Mouse (Mus musculus) stomach, embryonic 15.5 days (tissue): ENCODE results near the gene Hmox2. TPM values are rescaled to one million over a fixed set of nuclear protein-coding genes. Genes with fewer than 3 reads are reported as not detected.

Experiments used
- ATAC-seq: fragments of 200-750 bp; cut with Nextera tagmentation; 2 replicates; pipeline ENCODE4 v1.8.0; 2017; ENCODE audit warnings: low read depth, moderate number of reproducible peaks, moderate TSS enrichment; ENCODE audit not compliant: insufficient read depth, low FRiP score
- H3K27ac ChIP-seq: fragments of 300-500 bp; sonication (generic); 2 replicates; pipeline ENCODE4 v1.5.1; 2015; ENCODE audit warnings: mild to moderate bottlenecking, inconsistent platforms
- H3K27me3 ChIP-seq: fragments of 300-500 bp; sonication (generic); replicated peaks from 2 replicates; pipeline ENCODE4 v1.6.1; 2015; ENCODE audit warnings: inconsistent platforms
- H3K36me3 ChIP-seq: fragments of 300-500 bp; sonication (generic); 2 replicates; pipeline ENCODE4 v1.6.1; 2015; ENCODE audit warnings: inconsistent platforms
- H3K4me1 ChIP-seq: fragments of 300-500 bp; sonication (generic); 2 replicates; pipeline ENCODE4 v1.6.1; 2015; ENCODE audit warnings: inconsistent platforms
- H3K4me2 ChIP-seq: fragments of 300-500 bp; sonication (generic); 2 replicates; pipeline ENCODE4 v1.6.1; 2015; ENCODE audit warnings: mild to moderate bottlenecking, inconsistent platforms
- H3K4me3 ChIP-seq: fragments of 300-500 bp; sonication (generic); replicated peaks from 2 replicates; pipeline ENCODE4 v1.5.1; 2015; ENCODE audit warnings: inconsistent platforms
- H3K9ac ChIP-seq: fragments of 300-500 bp; sonication (generic); 2 replicates; pipeline ENCODE4 v1.6.1; 2015; ENCODE audit warnings: inconsistent platforms
- H3K9me3 ChIP-seq: fragments of 300-500 bp; sonication (generic); 2 replicates; pipeline ENCODE4 v1.6.1; 2016; ENCODE audit warnings: inconsistent platforms
- WGBS: fragments of 180-500 bp; shearing (Covaris S2); methylation state at CpG from one replicate; pipeline ENCODE4 v1.1.7; 2015; 5-methylcytosine and 5-hydroxymethylcytosine counted together
- polyA plus RNA-seq: library from polyadenylated mRNA; unstranded; fragments of >200 nt; fragmentation: Nextera tagmentation; extraction: Ambion mirVana; gene quantifications from 2 replicates; pipeline ENCODE4 v1.2.1, GENCODE M21; 2015

The Hmox2 gene
- polyA plus RNA-seq, 1 experiment from 2014 or later, result 86.1 TPM

DNA sequence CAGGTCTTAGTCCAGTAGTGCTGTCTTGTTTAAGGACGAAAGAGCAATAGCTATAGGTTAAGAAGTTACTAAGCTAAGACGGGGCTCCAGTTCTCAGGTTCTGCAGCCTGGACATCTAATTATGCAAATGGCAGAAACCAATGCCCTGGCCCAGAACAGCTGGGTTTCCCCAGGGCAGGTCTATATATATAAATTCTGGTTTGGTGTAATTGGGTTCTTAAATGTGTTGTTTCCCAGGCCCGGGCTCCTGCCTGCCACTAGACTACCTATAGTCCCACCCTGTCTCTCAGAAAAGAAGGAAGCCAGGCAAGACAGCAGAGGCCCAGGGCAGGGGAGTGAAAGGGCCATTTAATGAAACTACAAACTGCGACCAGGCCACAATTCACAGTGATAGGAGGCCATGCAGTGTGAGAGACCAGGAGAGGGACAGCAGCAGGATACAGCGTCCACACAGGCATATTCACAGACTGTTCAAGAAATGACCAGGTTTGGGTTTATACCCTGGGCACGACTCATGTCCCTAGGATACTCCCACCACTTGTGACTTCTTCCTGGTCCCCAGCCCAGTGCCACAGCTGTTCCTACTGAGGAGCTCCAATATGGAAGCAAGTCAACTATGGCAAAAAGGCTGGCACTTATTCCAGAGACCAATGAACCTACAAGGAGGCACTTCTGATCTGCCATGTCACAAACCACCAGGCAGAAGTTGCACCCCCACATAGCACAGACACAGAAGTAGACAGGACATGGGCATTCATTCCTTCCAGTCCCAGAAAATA, 41.0 kb downstream of the Hmox2 start:
- WGBS, result 82% methylated on average over 6 of the region's 6 CpGs
- H3K27me3 ChIP-seq, result no peaks in the 10 kb centered on the region
- H3K36me3 ChIP-seq, result peaks cover 55% of the 10 kb centered on the region

DNA sequence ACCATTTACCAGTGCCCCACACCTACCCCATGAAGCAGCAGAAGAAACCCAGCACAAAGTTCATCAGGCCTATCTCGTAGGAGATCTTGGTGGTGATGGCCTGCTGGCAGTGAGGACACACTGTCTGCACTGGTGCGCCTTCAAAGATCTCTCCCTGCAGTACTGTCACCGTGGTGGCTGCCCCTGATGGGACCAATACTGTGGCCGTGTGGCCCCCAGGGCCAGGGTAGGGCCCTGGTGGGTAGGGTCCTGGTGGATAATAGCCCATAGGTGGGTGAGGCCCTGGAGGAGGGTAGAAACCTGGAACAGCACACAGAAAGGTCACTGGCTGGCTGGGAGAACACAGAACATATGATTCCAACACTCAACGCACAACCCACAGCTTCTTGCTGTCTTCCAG, 42.6 kb downstream of the Hmox2 start:
- Histone ChIP-seq H3K4me2 (no peak overlapping the region), H3K27me3 (no peaks in the 10 kb centered on the region), H3K9me3 (no peaks in the 10 kb centered on the region), H3K4me1 (peaks cover 4% of the 10 kb centered on the region; the same call in 1 of the 2 replicates), H3K4me3 (no peak overlapping the region), H3K36me3 (peaks cover 55% of the 10 kb centered on the region), H3K27ac (no peak overlapping the region), H3K9ac (no peak overlapping the region)
- WGBS, result 83% methylated on average over 5 of the region's 5 CpGs
- no peak for ATAC-seq

More for the DNA sequence above, 41.0 kb downstream of the Hmox2 start:
- H3K4me1 ChIP-seq, result no peaks in the 10 kb centered on the region; the same call in 1 of the 2 replicates
- ATAC-seq, result no peak
- no peak overlapping the region for H3K9ac ChIP-seq
- H3K4me2 ChIP-seq, result no peak overlapping the region
- no peak overlapping the region for H3K27ac ChIP-seq
- H3K4me3 ChIP-seq, result no peak overlapping the region
- H3K9me3 ChIP-seq, result no peaks in the 10 kb centered on the region

DNA sequence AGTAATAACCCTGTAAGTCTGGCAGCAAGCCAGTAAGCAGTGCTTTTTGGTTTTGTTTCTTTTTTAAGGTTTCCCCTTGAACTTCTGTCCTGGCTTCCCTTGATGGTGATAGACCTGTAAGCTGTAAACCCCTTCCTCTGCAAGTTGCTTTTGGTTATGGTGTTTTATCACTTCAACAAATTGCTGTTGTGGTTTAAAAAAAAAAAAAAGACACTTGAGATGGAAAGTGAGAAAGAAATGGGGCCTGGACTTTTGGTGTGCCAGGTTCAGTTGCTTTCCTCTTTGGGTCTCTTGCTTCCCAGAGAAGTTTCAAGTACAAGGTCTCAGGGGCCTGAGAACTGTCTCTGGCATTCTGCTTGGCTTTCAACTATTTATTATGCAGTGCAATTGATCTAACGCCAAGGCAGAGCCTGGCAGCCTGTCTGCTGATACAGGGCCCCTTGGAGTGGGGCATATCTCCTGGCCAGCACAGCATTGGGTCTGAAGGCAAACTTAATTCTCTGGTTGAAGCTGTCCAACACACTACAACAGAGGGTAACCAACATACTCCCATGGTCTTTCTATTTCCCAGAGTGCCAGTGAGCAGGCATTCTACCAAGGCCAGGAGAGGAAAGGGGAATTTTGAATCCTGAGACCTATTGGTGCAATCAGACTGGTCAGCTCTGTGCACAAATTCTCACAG, 47.3 kb downstream of the Hmox2 start:
- Histone ChIP-seq H3K9me3 (no peaks in the 10 kb centered on the region), H3K4me3 (no peak overlapping the region)

DNA sequence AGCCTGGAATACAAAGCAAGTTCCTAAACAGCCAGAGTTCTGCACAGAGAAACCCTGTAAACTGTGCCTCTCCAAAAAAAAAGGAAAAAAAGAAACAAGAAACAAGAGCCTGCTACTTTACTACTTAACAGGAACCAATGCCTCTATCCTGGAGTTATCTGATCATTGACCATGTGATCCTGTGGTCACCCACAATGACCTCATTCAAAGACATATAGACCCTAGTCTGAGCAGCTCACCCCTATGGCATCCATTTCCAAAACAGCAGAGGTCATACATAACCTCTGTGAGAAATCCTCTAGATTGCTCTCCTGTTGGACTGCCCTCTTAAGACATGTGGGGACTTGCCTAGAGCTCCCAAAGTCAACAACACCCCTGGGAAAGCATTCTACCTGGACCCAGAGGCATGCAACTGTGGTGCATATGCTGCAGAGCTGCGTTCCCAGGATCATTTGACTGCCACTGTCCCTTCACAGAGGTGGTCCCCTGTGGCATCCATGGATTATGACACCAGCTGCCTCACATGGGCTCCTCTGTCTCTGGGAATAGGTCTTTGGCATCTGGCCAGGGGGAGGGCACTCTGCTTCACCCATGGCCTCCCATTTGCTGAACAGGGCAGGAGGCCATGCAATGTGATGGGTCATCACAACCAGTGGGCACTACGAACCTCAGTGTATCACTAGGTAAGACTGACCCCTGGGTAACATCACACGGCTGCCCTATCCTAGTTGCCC, 51.2 kb downstream of the Hmox2 start:
- no peak overlapping the region for H3K9ac ChIP-seq
- no peaks in the 10 kb centered on the region for H3K27me3 ChIP-seq
- no peak overlapping the region for H3K4me3 ChIP-seq
- H3K27ac ChIP-seq, result peak overlapping the region; percentile 26; the same call in 1 of the 2 replicates
- H3K9me3 ChIP-seq, result no peaks in the 10 kb centered on the region
- ATAC-seq, result peak; percentile 13; the same call in 1 of the 2 replicates
- H3K36me3 ChIP-seq, result 0 out of 2 replicates have a peak, but pooled peaks cover under 1% of the 10 kb centered on the region
- peaks cover 19% of the 10 kb centered on the region for H3K4me1 ChIP-seq
- no peak overlapping the region for H3K4me2 ChIP-seq
- WGBS, result 90% methylated on average over 3 of the region's 3 CpGs

More for the DNA sequence above, 47.3 kb downstream of the Hmox2 start:
- H3K4me1 ChIP-seq, result peaks cover 14% of the 10 kb centered on the region
- H3K27ac ChIP-seq, result no peak overlapping the region
- no peaks in the 10 kb centered on the region for H3K27me3 ChIP-seq
- no peak overlapping the region for H3K9ac ChIP-seq
- no peak overlapping the region for H3K4me2 ChIP-seq
- peaks cover 22% of the 10 kb centered on the region for H3K36me3 ChIP-seq
- 49% methylated on average over 1 of the region's 1 CpGs for WGBS
- no peak for ATAC-seq

DNA sequence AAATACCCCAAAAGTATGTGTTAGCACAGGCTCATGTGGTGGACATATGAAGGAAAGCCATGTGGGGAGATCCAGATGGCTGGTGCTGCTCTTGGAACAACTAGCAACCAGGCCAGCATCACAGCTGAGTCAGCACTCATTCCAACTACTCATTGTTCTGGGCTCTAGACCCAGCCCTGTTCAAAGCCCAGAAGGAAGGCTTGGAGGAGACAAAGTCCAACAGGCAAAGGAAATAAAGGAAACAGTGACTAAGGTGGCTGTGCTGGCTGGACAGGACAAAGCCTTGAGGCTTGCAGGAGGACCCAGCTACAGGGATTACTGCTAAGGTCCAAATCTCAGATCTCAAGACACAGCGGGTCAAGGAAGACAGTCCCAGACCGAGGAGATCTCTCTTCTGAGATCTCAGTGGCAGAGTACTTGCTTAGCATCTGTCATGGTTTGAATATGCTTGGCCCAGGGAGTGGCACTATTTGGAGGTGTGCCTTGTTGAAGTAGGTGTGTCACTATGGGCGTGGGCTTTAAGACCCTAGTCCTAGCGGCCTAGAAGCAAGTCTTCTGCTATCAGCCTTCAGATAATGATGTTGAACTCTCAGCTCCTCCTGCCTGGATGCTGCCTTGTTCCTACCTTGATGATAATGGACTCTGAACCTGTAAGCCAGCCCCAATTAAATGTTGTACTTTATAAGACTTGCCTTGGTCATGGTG, 51.9 kb downstream of the Hmox2 start:
- Histone ChIP-seq H3K4me1 (peaks cover 18% of the 10 kb centered on the region), H3K27ac (peak overlapping the region; percentile 26; the same call in 1 of the 2 replicates)
- ATAC-seq, result peak; percentile 77

DNA sequence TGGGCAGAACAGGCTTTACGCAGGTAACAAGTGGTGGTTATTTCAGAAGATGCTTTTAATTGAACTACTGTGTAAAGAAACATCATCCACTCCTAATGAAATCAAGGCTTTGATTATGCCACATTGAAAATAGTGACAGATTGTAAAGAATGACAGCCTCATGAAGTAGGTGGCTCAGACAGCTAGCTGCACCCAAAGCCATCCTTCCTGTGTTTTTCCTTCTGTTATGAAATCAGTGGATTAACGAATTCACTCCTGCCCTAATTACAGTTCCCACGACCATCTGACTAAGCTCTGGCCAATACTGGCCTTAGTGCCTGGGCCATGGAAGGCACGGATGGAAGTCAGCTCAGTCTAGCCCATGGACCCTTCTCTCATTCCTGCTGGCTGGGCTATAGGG, 52.8 kb downstream of the Hmox2 start:
- H3K27me3 ChIP-seq, result no peaks in the 10 kb centered on the region
- no peak overlapping the region for H3K9ac ChIP-seq
- H3K9me3 ChIP-seq, result no peaks in the 10 kb centered on the region
- WGBS, result 93% methylated on average over 4 of the region's 4 CpGs
- H3K27ac ChIP-seq, result no peak overlapping the region
- H3K36me3 ChIP-seq, result peaks cover 3% of the 10 kb centered on the region; the same call in 1 of the 2 replicates
- no peak for ATAC-seq
- H3K4me1 ChIP-seq, result peaks cover 15% of the 10 kb centered on the region
- H3K4me2 ChIP-seq, result no peak overlapping the region
- no peak overlapping the region for H3K4me3 ChIP-seq

More for the DNA sequence above, 51.9 kb downstream of the Hmox2 start:
- no peak overlapping the region for H3K9ac ChIP-seq
- WGBS, result 79% methylated on average over 4 of the region's 4 CpGs
- H3K9me3 ChIP-seq, result no peaks in the 10 kb centered on the region
- no peak overlapping the region for H3K4me3 ChIP-seq
- no peaks in the 10 kb centered on the region for H3K36me3 ChIP-seq
- no peaks in the 10 kb centered on the region for H3K27me3 ChIP-seq
- H3K4me2 ChIP-seq, result no peak overlapping the region

DNA sequence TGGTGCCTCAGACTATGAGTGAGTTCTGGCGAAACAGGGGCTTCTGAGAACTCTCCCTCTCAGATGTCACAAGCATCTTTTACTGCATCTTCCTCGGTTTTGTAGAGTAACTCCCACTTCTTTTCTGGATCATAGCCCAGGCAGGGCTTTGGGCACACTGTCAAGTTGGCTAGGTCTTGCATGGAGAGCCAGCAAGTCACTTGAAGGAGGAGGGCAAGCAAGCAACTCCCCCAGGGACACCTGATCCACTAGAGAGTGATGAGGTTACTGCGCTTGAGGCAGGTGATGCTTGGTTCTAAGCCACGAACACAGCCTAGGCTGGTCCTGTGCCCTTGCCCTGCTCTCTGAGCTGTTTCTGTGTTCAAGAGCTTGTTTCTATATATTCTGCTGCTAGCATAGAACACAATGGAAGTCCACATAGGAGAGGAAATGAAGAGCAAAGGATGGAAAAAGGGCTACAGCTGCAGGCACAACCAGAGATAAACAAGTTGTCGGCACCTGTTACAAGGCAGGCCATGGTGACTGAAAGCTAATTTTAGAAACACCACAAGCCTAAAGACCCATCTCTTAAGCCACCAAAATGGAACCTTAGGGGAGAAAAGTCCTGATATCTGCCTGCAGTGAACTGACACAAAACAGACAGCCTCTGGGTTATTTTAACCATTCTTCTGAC, 55.5 kb downstream of the Hmox2 start:
- no peak for ATAC-seq
- peaks cover 21% of the 10 kb centered on the region for H3K4me1 ChIP-seq
- peaks cover 3% of the 10 kb centered on the region; the same call in 1 of the 2 replicates for H3K36me3 ChIP-seq
- no peak overlapping the region for H3K4me2 ChIP-seq
- H3K27me3 ChIP-seq, result no peaks in the 10 kb centered on the region
- H3K9me3 ChIP-seq, result no peaks in the 10 kb centered on the region
- no peak overlapping the region for H3K9ac ChIP-seq
- no peak overlapping the region for H3K27ac ChIP-seq
- 67% methylated on average over 5 of the region's 5 CpGs for WGBS
- no peak overlapping the region for H3K4me3 ChIP-seq

DNA sequence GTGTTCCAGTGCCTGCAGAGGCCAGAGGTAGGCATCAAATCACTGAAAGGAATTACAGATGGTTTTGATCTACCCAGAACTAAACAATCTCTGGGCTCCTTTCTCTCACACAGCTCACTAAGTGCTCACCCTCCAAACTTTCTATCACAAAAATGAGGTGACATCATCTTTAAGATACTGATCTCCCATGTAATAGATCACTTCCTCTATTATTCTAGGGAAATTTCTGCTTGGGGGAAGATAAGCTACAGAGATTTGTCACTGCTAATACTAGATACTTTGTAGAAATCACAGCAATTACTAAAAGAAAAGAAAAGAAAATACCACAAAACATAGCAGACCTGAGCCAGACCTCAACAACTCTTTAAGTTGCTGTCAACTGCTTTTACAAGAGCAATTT, 56.4 kb downstream of the Hmox2 start:
- no peaks in the 10 kb centered on the region for H3K9me3 ChIP-seq
- peaks cover 23% of the 10 kb centered on the region for H3K4me1 ChIP-seq
- H3K36me3 ChIP-seq, result peaks cover 3% of the 10 kb centered on the region; the same call in 1 of the 2 replicates
- no peak for ATAC-seq
- H3K9ac ChIP-seq, result no peak overlapping the region
- H3K4me3 ChIP-seq, result no peak overlapping the region
- no peaks in the 10 kb centered on the region for H3K27me3 ChIP-seq
- no peak overlapping the region for H3K4me2 ChIP-seq
- H3K27ac ChIP-seq, result no peak overlapping the region

DNA sequence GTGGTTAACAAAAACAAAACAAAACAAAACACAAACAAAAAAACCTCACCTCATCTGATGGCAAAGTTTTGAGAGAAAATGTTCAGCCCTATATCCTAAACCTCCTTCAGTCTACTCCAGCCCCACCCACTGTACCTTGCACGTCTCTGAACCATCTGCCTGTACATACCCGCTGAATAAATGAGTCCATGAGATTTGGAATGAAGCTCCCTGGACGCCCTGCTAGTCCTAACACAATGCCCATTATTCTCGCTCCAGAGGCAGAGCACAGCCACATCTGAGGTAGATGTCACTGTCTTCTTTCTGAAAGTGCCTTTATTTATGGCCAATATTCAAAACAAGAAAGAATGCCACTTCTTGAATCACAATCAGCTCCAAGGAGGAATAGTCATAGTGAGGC, 59.5 kb downstream of the Hmox2 start:
- 53% methylated on average over 4 of the region's 4 CpGs for WGBS

DNA sequence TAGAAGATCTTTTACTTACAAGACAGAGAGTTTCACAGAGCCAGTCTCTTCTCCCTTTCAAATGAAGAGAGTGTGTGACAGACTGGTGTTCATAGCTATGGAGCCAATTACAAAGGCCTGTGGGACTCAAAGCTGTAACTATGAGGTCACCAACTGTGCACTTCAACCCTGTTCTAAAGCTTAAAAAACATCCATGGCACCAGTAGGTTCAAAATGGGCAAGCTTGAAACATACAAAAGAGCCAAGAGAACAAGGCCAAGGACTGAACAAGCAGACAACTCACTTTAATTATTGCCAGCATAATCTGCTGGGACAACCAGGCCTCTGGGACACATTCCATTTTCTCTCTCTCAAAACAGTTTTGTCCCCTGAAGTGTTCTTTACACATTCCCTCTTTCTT, 62.0 kb downstream of the Hmox2 start:
- Histone ChIP-seq H3K4me1 (peaks cover 26% of the 10 kb centered on the region), H3K27me3 (no peaks in the 10 kb centered on the region), H3K9me3 (no peaks in the 10 kb centered on the region), H3K36me3 (peaks cover 3% of the 10 kb centered on the region; the same call in 1 of the 2 replicates), H3K9ac (no peak overlapping the region), H3K4me2 (peak overlapping the region; percentile 30), H3K27ac (no peak overlapping the region), H3K4me3 (no peak overlapping the region)
- ATAC-seq, result no peak

More for the DNA sequence above, 59.5 kb downstream of the Hmox2 start:
- ATAC-seq, result no peak
- no peaks in the 10 kb centered on the region for H3K27me3 ChIP-seq
- peaks cover 30% of the 10 kb centered on the region for H3K4me1 ChIP-seq
- no peaks in the 10 kb centered on the region for H3K9me3 ChIP-seq
- H3K4me3 ChIP-seq, result no peak overlapping the region
- H3K4me2 ChIP-seq, result no peak overlapping the region
- H3K36me3 ChIP-seq, result peaks cover 3% of the 10 kb centered on the region; the same call in 1 of the 2 replicates
- H3K9ac ChIP-seq, result no peak overlapping the region
- H3K27ac ChIP-seq, result no peak overlapping the region

DNA sequence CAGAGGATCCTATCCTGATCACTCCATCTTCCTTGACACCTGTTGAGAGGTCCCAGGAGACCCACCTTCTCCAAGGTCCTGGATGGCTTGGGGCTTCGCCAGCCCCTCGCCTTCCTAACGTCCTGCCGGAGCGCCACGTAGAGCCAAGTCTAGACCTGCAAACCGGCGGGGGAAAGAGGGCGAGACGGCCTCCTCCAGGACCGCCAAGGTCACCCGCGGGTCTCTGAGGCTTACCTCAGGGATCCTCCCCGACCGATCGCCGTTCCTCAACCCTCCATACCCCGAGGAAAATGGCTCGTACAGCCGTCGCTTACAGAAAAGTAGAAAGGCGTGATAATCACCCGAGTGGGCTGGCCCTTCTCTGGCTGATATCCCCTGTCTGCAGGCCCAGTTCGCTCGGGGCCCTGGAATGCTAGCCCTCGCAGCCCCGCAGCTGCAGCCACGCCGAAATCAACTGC, 63.2 kb downstream of the Hmox2 start:
- under 1% methylated on average over 29 of the region's 29 CpGs for WGBS
- no peaks in the 10 kb centered on the region for H3K36me3 ChIP-seq
- peak overlapping the region; percentile 99 for H3K27ac ChIP-seq
- H3K9ac ChIP-seq, result peak overlapping the region; percentile 71
- peaks cover 22% of the 10 kb centered on the region for H3K4me1 ChIP-seq
- no peaks in the 10 kb centered on the region for H3K9me3 ChIP-seq
- peak overlapping the region; percentile 70 for H3K4me3 ChIP-seq
- peak; percentile 17 for ATAC-seq
- H3K4me2 ChIP-seq, result peak overlapping the region; percentile 89
- no peaks in the 10 kb centered on the region for H3K27me3 ChIP-seq
